Mouse (Mus musculus): ENCODE measurements around the gene Ntng1.
"Not testable (repeated sequence)": the region's sequence is repeated elsewhere in the genome, so short reads cannot be mapped to it uniquely, and the experiment has no call there.

Gene Ntng1

DNA sequence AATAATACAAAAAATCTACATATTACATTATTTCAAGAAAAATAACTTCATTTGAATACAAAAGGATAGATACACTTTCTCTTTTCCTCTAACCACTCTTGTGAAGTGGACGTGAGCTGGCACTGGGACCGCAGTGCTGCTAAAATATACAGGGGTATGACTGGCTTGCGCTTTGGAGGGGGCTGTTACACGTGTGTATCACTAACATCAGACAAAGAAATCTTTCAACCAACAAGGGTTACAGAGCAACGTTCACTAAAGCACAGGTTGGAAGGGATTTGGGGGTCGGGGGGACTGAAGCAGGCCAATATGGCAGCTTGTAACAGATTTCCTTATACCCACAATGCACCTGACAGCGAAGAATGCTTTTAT lies 361.9 kb downstream of the Ntng1 start:
- DNase-seq (ENCODE audit: low spot score) = no peak

DNA sequence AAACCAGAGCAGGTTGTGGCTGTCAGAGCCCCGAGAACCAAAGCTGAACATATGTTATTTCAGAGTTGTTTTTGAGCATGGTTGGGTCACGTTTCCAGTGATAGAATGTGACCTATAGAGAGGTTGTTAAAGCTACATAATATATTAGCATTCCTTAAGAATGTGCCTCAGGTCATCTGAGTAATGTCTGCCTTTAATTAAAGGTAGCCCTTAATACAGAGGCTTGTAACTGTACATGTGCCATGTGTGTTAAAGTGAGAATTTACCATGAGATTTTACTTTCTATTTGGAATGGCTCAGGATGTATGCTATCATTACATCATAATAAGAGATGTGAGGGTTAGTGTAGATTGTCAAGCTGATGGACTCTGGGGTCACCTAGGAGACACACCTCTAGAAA lies 368.6 kb downstream of the Ntng1 start:
- no peak for DNase-seq (ENCODE audit: low spot score)

DNA sequence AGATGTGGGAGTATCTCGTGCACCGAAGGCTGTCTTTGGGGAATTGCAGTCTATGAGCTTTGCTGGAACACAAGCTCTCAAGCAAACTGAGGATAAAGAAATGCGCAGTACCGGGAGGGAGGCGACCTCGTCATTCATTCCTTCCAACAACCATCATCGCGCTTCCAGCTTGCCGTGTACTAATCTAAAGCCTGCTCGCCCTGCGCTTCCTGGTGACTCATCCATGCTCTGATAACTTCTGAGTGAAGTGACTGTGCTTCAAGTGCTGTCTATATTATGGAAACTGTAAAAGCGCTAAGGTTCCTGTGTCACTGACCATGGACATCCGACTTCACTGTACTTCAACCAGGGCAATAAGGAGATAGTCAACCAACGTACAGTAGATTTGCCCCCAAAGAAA lies 371.7 kb downstream of the Ntng1 start:
- no peak for DNase-seq (ENCODE audit: low spot score)

- no peak for DNase-seq (ENCODE audit: low spot score)
These were observed 376.9 kb downstream of the Ntng1 start for GRCm38 (mm10) chr3:109766939-109767338.

- DNase-seq (ENCODE audit: low spot score) = no peak
These were observed 378.2 kb downstream of the Ntng1 start for GRCm38 (mm10) chr3:109765608-109766007.

DNA sequence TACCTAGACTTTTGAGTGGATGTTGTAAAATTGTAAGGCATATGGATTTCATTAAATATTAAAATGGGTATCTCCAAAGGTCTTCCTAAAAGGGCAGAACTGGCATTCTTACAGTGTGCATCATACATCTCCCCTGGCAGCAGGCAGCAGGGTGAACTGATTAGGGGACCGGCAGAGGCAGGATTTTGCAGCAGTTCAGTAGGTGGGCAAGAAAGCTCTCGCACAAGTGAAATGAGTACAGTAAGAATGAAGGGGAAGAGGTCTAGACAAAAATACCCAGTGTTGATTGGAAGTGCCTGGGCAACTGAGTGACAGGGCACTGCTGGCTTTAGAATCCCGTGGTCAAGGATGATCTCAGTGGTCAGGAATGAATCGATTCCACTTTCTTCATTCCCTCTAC lies 378.7 kb downstream of the Ntng1 start:
- no peak for DNase-seq (ENCODE audit: low spot score)

- no peak for DNase-seq (ENCODE audit: low spot score)
These were observed 387.4 kb downstream of the Ntng1 start for GRCm38 (mm10) chr3:109756426-109756825.

DNA sequence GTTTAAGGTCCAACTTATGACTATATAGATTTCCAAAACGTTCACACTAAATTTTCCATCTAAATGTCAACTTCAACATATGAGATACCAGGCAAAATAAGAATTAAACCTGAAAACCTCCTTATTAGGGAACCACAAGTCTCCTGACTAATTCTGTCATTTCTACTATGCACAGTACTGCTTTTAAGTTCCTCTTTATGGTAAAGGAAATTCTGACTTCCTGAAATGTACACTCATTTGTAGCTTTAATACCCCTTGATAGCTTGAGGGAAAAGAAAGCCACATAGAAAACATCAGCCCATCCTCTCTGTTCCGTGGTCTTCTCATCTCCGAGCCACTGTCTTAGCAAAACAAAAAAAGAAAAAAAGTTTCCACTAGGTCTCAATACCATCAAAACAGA lies 396.2 kb downstream of the Ntng1 start:
- DNase-seq (ENCODE audit: low spot score) = not testable (repeated sequence)

DNA sequence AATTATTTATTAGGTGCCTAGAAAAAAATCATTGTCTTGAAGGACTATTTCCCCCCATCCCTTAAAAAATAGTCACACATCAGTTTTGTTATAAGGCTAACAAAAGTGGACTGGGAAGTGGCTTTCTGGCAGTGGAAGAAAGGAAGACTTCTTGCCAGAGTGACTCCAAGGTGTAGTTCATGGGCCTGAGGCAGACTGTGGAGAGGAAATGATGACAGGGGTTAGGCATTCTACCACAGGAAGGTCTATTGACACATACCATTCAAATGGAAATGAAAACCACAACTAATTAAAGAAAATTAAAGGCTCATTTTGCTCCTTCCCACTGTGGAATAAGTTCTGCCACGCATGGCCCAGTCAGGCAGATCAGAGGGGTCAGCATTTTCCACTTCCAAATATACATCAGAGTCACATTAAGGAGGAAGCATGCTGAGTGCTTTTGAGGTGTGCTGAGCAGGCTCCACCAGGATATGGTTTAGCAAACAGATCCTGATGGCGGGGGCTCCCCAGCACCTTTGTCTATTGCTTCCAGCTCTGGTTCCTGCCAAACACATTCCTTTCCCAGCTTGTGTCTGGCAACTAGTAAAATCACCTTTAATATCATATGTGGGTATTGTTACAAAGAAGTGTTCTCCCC lies 403.2 kb downstream of the Ntng1 start:
- no peak for DNase-seq (ENCODE audit: low spot score)

DNA sequence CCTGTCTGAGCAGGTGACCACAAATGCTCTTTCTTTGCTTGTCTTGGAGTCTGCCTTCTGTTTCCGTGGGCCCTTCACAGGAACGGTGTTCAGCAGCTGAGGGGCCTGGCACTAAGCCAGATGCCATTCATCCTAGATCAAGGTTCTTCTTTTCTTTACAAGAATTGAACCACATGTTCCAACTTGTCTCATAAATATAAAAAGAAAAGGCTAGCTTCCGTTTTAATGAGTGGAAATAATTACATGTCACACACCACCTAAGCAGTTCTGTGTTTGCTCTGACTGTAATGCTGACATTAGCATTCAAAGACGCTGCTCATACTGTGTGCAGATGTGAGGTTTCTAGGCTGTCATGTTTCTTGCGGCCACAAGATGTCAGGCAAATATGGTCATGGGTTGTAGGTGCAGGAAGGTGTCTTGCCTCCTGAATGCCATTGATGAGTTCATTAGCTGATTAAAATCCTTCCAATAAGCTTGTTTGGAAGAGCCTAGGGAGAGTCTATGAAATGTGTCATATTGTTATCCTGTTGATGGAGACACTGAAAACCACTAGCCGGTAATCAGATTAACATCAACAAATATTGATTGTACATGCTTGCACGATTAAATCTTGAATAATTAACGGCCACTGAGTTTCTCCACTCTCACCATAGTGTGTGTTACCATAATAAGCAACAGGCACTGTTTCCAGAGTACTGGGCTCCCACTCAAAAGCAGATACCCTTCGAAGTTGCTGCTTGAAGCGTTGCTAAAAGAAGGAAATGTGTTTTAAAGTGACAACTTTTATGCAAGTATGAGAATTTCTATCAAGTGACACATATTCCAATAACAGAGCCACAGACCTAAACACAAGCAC lies 411.3 kb downstream of the Ntng1 start:
- peak; percentile 19 for DNase-seq (ENCODE audit: low spot score)

DNA sequence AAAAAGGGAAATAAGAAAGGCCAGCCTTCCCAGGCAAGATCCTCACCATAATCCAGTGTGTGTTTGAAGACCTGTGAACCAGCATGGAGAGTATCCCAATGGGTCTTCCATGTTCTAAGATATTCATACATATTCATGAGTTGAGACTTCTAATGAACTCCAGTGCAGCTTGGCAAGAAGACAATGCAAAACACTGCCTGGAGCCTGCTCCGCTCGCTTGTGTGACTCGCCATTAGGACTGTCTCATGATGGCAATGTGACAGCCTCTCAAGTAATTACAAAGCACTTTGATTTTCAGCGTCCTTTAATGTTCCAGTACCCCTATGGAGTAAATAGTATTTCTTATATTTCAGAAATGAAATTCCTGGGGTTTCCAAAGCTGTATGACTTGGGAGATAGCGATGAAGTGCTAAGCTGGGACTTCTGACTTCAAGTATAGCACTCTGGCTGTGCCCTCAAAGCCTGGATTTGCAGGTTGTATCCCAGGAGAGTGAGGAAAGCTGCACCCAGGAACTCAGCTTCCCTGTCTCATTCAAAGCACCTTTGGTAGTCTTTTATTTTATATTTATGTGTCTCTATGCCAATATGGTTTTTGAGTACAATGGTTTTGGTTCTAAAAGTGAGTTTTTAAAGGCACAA lies 412.1 kb downstream of the Ntng1 start:
- no peak for DNase-seq (ENCODE audit: low spot score)
